Mouse (Mus musculus) G1E (cell line): ENCODE measurements at regions not wholly inside any gene's neighbourhood (a gene's known extent, or its start where the extent isn't known, plus 50 kb on each side); places are given as distances from the start of the nearest gene placed in this dataset.

Source experiments
- ATAC-seq: 2 replicates; pipeline ENCODE4 v1.8.0; 2016; ENCODE audit warnings: mild to moderate bottlenecking; ENCODE audit not compliant: insufficient number of reproducible peaks, poor library complexity, low FRiP score, severe bottlenecking; ENCODE audit errors: extremely low read depth
- DNase-seq: peaks from one replicate; pipeline ENCODE4 v3.0.0; 2012; ENCODE audit warnings: low spot score
- H3K27me3 ChIP-seq: 2 replicates; pipeline ENCODE4 v1.6.1; 2012; ENCODE audit warnings: mild to moderate bottlenecking, low read length, inconsistent platforms; ENCODE audit not compliant: insufficient read depth
- H3K36me3 ChIP-seq: replicated peaks from 2 replicates; pipeline ENCODE3; 2012; ENCODE audit warnings: mild to moderate bottlenecking, inconsistent platforms
- H3K4me1 ChIP-seq: 2 replicates; pipeline ENCODE4 v1.6.1; 2012; ENCODE audit warnings: low read depth, low read length, inconsistent platforms, mixed read lengths; ENCODE audit not compliant: insufficient read depth
- H3K4me3 ChIP-seq: 2 replicates; pipeline ENCODE4 v1.5.1; 2012; ENCODE audit warnings: low read depth, mild to moderate bottlenecking, inconsistent platforms, low read length, moderate library complexity, mixed read lengths
- H3K9me3 ChIP-seq: replicated peaks from 2 replicates; pipeline ENCODE4 v1.6.1; 2012; ENCODE audit warnings: inconsistent platforms
- CTCF ChIP-seq: IDR thresholded peaks from 2 replicates; pipeline ENCODE4 v1.5.1; 2012; ENCODE audit warnings: low read depth, low read length, inconsistent platforms, mixed read lengths
- GATA1 ChIP-seq: IDR thresholded peaks from 2 replicates; pipeline ENCODE4 v1.6.1; 2012; ENCODE audit warnings: borderline replicate concordance, low read length, inconsistent platforms, mixed read lengths
- GATA2 ChIP-seq: IDR thresholded peaks from 2 replicates; pipeline ENCODE4 v1.6.1; 2012; ENCODE audit warnings: low read depth, low read length, inconsistent platforms, borderline replicate concordance
- POLR2AphosphoS5 ChIP-seq: IDR thresholded peaks from 2 replicates; pipeline ENCODE4 v1.6.1; 2012; ENCODE audit warnings: low read depth, low read length, inconsistent platforms; ENCODE audit not compliant: insufficient replicate concordance
- TAL1 ChIP-seq: conservative IDR thresholded peaks from 2 replicates; pipeline ENCODE4 v1.6.1; 2012; ENCODE audit warnings: low read depth, low read length, inconsistent platforms, mixed read lengths

DNA sequence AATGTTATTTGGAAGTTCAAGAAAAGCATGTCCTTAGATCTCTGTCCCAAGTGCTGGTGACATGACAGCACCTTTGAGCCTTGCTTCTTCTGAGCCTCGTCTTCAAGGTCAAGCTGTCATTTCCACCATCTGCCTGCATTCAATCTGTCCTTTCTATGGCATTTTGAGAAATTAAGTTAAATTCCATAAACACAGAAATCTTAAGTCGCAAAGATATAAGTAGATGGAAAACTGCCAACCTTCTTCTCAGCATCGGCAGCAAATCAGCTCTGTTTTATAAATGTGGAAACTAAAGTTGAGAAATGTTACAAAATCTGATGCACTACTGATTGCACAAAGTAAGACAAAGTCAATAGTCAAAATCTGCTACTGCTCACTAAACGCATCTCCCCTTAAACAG lies 400.5 kb upstream of the Etaa1 start:
- Histone ChIP-seq H3K4me1 (no peaks in the 10 kb centered on the region), H3K9me3 (no peaks in the 10 kb centered on the region), H3K4me3 (no peak overlapping the region), H3K36me3 (no peaks in the 10 kb centered on the region), H3K27me3 (no peaks in the 10 kb centered on the region)
- TF ChIP-seq GATA1 (no peak), TAL1 (no peak), GATA2 (no peak), CTCF (no peak), POLR2AphosphoS5 (no peak)
- no peak for DNase-seq
- ATAC-seq = no peak

- Histone ChIP-seq H3K4me3 (no peak overlapping the region), H3K4me1 (no peaks in the 10 kb centered on the region), H3K9me3 (no peaks in the 10 kb centered on the region), H3K36me3 (no peaks in the 10 kb centered on the region), H3K27me3 (no peaks in the 10 kb centered on the region)
- ATAC-seq (no peak), DNase-seq (no peak)
- TF ChIP-seq POLR2AphosphoS5 (no peak), TAL1 (no peak), CTCF (no peak), GATA1 (no peak), GATA2 (no peak)
These were observed 394.2 kb upstream of the Etaa1 start for GRCm38 (mm10) chr11:18347841-18348240.

DNA sequence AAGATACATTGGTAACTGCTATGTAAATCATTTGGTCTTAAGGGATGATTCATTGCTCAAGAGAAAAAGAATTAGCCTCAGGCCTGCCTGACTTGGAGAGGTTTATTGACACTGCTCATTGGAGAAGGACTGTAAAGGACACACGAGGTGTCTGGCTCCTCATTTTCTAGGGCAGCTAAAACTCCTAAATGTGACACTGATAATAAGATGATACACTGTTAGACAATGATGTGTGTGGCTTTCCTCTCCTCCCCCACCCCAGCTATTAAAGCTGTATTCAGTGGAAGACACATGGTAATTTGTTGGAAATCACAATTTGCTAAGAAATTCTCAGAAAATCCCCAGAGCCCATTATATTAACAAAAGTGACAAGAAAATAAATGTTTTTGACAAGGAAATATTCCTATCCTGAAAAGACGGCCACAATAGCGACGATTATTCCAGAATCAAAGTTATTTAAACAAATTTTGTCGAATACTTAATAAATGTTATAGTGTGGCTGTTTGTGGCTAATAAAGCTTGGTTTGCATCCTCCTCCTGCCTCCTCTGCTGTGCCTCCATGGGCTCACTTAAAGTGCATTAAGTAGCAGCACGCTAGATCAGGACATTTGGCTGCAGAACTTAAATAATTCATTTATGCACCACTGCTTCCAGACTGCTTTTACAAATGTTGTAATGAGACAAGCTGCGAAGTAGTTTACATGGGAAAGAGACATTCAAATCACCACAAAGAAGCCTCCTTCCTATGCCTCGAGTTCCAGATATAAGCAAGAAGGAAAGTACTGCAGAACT lies 360.0 kb upstream of the Etaa1 start:
- Histone ChIP-seq H3K27me3 (no peaks in the 10 kb centered on the region), H3K36me3 (no peaks in the 10 kb centered on the region), H3K4me1 (no peaks in the 10 kb centered on the region), H3K9me3 (no peaks in the 10 kb centered on the region), H3K4me3 (no peak overlapping the region)
- ATAC-seq (no peak), DNase-seq (no peak)
- TF ChIP-seq POLR2AphosphoS5 (no peak), GATA1 (no peak), CTCF (no peak), GATA2 (no peak), TAL1 (no peak)

DNA sequence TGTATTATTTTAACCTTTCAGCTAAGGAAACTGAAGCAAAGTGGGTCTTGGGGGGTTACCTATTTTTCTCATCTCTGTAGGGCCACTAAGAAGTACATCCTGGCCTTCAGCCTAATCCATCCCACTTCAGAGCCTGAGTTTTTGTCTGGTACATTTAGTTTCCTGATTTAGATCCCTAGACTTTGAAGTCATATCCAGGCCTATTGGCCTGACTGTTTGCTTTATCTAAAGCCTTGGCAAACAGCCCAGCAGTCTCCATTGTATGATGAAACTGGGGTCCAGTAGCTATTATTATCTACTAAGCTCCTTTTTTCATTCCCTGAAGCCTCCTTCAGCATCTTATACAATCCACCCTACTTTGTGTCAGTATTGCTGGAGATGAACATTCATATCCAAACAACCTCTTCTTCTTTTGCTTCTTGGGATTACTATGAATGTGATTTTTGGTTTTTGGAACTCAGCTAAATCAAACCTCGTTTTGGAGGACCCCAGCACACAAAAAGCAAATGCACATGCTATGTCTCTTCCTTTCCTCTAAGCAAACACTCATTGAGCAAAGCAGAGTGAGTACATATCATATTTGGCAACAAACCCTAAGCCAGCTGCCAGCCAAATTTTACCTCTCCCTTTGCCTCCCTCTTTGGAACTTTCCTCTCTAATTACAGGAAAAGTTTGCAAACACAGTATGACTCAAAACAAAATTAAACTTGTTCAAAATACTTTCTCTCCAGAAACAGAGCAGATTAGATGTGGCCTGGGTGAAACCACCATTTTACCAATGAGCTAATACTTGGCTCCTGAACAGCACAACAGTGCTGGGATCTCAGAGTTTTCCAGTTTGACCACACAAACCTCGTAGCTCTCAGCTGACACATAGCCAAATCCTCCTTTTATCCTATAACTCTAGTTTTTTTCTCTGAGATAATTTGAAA lies 342.8 kb upstream of the Etaa1 start:
- ATAC-seq = no peak
- Histone ChIP-seq H3K4me1 (no peaks in the 10 kb centered on the region), H3K9me3 (no peaks in the 10 kb centered on the region), H3K27me3 (no peaks in the 10 kb centered on the region), H3K4me3 (no peak overlapping the region), H3K36me3 (no peaks in the 10 kb centered on the region)
- no peak for DNase-seq
- no peak for TF ChIP-seq CTCF
- TF ChIP-seq POLR2AphosphoS5 = no peak
- no peak for TF ChIP-seq TAL1
- TF ChIP-seq GATA2 = no peak
- no peak for TF ChIP-seq GATA1

DNA sequence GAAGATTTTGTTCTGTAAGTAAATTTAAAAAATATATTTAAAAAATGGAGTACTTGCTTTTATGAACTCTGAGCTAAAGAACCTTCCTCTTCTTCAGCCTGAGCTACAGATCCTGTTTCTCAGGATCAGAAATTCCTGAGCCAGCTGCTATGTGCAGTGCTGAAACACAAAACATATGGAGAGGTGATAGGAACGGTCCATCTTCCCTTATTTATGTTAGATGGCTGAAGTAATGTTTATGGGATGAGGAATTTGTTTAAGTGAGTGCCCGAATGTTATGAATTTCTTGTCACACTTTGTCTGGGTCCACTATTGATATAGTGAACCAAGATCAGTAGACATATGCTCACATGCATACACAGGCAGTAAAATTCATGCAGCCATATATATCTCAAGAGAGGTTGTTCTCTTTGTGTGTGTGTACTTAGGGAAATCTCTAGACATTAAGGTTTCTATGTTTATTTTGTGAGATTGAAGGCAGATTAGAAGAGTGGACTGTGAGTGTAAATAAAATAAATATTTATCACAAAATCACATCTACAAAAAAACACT lies 325.0 kb upstream of the Etaa1 start:
- Histone ChIP-seq H3K4me3 (no peak overlapping the region), H3K9me3 (no peaks in the 10 kb centered on the region), H3K27me3 (no peaks in the 10 kb centered on the region), H3K4me1 (no peaks in the 10 kb centered on the region), H3K36me3 (no peaks in the 10 kb centered on the region)
- TF ChIP-seq TAL1 (no peak), GATA2 (no peak)
- ATAC-seq (no peak), DNase-seq (no peak)

- Histone ChIP-seq H3K4me3 (no peak overlapping the region), H3K9me3 (no peaks in the 10 kb centered on the region)
These were observed 318.7 kb upstream of the Etaa1 start for GRCm38 (mm10) chr11:18272392-18272791.

More at GRCm38 (mm10) chr11:18272392-18272791, 318.7 kb upstream of the Etaa1 start:
- no peaks in the 10 kb centered on the region for H3K27me3 ChIP-seq
- TF ChIP-seq GATA1 (no peak), TAL1 (no peak), CTCF (no peak), POLR2AphosphoS5 (no peak), GATA2 (no peak)
- H3K36me3 ChIP-seq = no peaks in the 10 kb centered on the region
- no peak for ATAC-seq
- no peaks in the 10 kb centered on the region for H3K4me1 ChIP-seq
- DNase-seq = no peak
